Mouse (Mus musculus) cortical plate, adult 2 months (tissue): ENCODE measurements around the gene Smim14.

Source experiments
- CTCF ChIP-seq: fragments of 200-500 bp; IDR thresholded peaks from 2 replicates; pipeline ENCODE4 v1.5.1; 2011; ENCODE audit warnings: mild to moderate bottlenecking, control low read depth, low read length; ENCODE audit not compliant: insufficient read depth; ENCODE audit errors: extremely low read depth
- POLR2A ChIP-seq: fragments of 200-500 bp; IDR thresholded peaks from 2 replicates; pipeline ENCODE4 v1.6.1; 2011; ENCODE audit warnings: mild to moderate bottlenecking, low read length, control low read depth; ENCODE audit not compliant: insufficient read depth; ENCODE audit errors: extremely low read depth

- TF ChIP-seq POLR2A (no peak), CTCF (no peak)
Observed at GRCm38 (mm10) chr5:65500231-65500630, 36.8 kb downstream of the Smim14 start.
